ENCODE assay signal across 13 mouse cellular contexts in the genomic region with DNA sequence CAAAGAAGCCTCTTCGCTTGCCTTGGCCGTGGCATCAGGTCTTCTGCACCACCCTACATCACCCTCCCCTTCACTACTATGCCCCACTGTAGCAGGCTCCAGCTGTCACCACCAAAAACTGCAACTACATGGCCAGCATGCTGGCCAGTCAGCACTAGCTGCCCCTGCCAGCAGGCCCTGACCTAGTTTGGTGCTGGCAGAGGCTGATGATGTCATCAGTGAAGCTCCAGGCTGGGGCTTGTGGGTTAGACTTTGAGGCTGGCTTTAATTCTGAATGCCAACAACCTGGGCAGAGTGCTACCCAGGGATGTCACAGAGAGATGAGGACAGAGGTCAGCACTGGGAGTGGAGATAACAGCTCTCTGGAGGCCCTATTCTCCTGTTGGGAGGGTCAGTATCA. TPM values are rescaled to one million over a fixed set of nuclear protein-coding genes. Genes with fewer than 3 reads are reported as not detected.
DNase-seq lines count a peak whose midpoint lies in the region; ATAC-seq lines count a peak whose summit lies in the region.
"Had no signal": no experiment of that assay in that cellular context is flagged by ENCODE, and none has a peak within 500 bp of the region (broad histone marks: within the 10 kb centered on the region; RNA-seq: fewer than 3 reads in every experiment).

No protein-coding gene starts in this region.

- H3K9ac ChIP-seq in kidney, embryonic 15.5 days = no peak overlapping the region
- no peak overlapping the region for H3K9ac ChIP-seq in forebrain, embryonic 11.5 days (ENCODE audit: low read length)
- H3K9ac ChIP-seq: liver, embryonic 14.5 days; midbrain, embryonic 13.5 days; neural tube, embryonic 12.5 days had no signal

- peak overlapping the region; percentile 16 for H3K4me3 ChIP-seq in megakaryocyte, embryonic 14.5 days (replicated peaks)
- H3K4me3 ChIP-seq in kidney, embryonic 15.5 days (replicated peaks) = no peak overlapping the region
- H3K4me3 ChIP-seq in forebrain, embryonic 11.5 days (ENCODE audit: low read depth, low read length) = no peak overlapping the region
- H3K4me3 ChIP-seq: embryonic facial prominence, embryonic 10.5 days; midbrain, embryonic 13.5 days; neural tube, embryonic 12.5 days had no signal

- no peaks in the 10 kb centered on the region for H3K9me3 ChIP-seq in megakaryocyte, embryonic 14.5 days
- H3K9me3 ChIP-seq in kidney, embryonic 15.5 days (replicated peaks) = no peaks in the 10 kb centered on the region
- no peaks in the 10 kb centered on the region for H3K9me3 ChIP-seq in forebrain, embryonic 11.5 days (ENCODE audit: control insufficient read depth, low read length)
- H3K9me3 ChIP-seq: embryonic facial prominence, embryonic 10.5 days; midbrain, embryonic 13.5 days; neural tube, embryonic 12.5 days had no signal

- peaks cover 2% of the 10 kb centered on the region for H3K27me3 ChIP-seq in megakaryocyte, embryonic 14.5 days (replicated peaks)
- no peaks in the 10 kb centered on the region for H3K27me3 ChIP-seq in kidney, embryonic 15.5 days
- no peaks in the 10 kb centered on the region for H3K27me3 ChIP-seq in forebrain, embryonic 11.5 days (ENCODE audit: control insufficient read depth, insufficient read depth, low read length)
- H3K27me3 ChIP-seq: midbrain, embryonic 13.5 days; neural tube, embryonic 12.5 days had no signal

- 96% methylated on average over 2 of the region's 2 CpGs for WGBS in kidney, embryonic 15.5 days
- 84% methylated on average over 2 of the region's 2 CpGs for WGBS in forebrain, embryonic 11.5 days

- H3K4me1 ChIP-seq in megakaryocyte, embryonic 14.5 days = no peaks in the 10 kb centered on the region
- H3K4me1 ChIP-seq in kidney, embryonic 15.5 days = no peaks in the 10 kb centered on the region
- no peaks in the 10 kb centered on the region for H3K4me1 ChIP-seq in forebrain, embryonic 11.5 days (replicated peaks; ENCODE audit: control insufficient read depth, insufficient read depth, low read length)
- H3K4me1 ChIP-seq: neural tube, embryonic 12.5 days had no signal

- H3K36me3 ChIP-seq in megakaryocyte, embryonic 14.5 days (replicated peaks; ENCODE audit: low read length) = no peaks in the 10 kb centered on the region
- no peaks in the 10 kb centered on the region for H3K36me3 ChIP-seq in kidney, embryonic 15.5 days
- no peaks in the 10 kb centered on the region for H3K36me3 ChIP-seq in forebrain, embryonic 11.5 days (ENCODE audit: control insufficient read depth, insufficient read depth, low read length)
- H3K36me3 ChIP-seq: embryonic facial prominence, embryonic 10.5 days; midbrain, embryonic 13.5 days; neural tube, embryonic 12.5 days had no signal

- no peak overlapping the region for H3K4me2 ChIP-seq in kidney, embryonic 15.5 days
- no peak overlapping the region for H3K4me2 ChIP-seq in forebrain, embryonic 11.5 days (ENCODE audit: low read depth, low read length, severe bottlenecking)
- H3K4me2 ChIP-seq: midbrain, embryonic 13.5 days; neural tube, embryonic 12.5 days had no signal

- no peak overlapping the region for H3K27ac ChIP-seq in kidney, embryonic 15.5 days
- no peak overlapping the region for H3K27ac ChIP-seq in forebrain, embryonic 11.5 days (ENCODE audit: low read depth, low read length)
- H3K27ac ChIP-seq: embryonic facial prominence, embryonic 10.5 days; liver, embryonic 14.5 days; midbrain, embryonic 13.5 days; neural tube, embryonic 12.5 days had no signal

- ATAC-seq in cerebellum, adult (ENCODE audit: insufficient number of reproducible peaks, low FRiP score, low TSS enrichment) = peak; percentile 79
- no peak for ATAC-seq in megakaryocyte, adult 5-6 weeks (ENCODE audit: poor library complexity, severe bottlenecking)
- ATAC-seq in kidney, embryonic 15.5 days (replicated peaks; ENCODE audit: low FRiP score) = no peak
- no peak for ATAC-seq in forebrain, embryonic 11.5 days (replicated peaks; ENCODE audit: low FRiP score)
- ATAC-seq: midbrain, embryonic 13.5 days had no signal

- no peak for DNase-seq in cerebellum, postnatal 4 days (ENCODE audit: low spot score in 2 of 2)
- peak; percentile 68 for DNase-seq in cerebellum, adult 9-10 months
- DNase-seq in skeletal muscle tissue, adult 2 months (ENCODE audit: low read depth, low spot score) = peak; percentile 12
- DNase-seq in forebrain, embryonic 11.5 days (ENCODE audit: low spot score) = no peak
- DNase-seq: kidney, postnatal 4 days had no signal

RNA-seq across cellular contexts. Expression of gene Nectin1, which starts 35.1 kb away (rescaled TPM):
- polyA plus RNA-seq in megakaryocyte, embryonic 14.5 days (2012; ENCODE audit: insufficient read depth, low replicate concordance) = 1.3 and 2.1 TPM in 2 replicates
- 7.5 and 9.7 TPM in 2 replicates for total RNA-seq in megakaryocyte, adult 5-6 weeks (2015)
- 1.3 and 1.4 TPM in 2 replicates for total RNA-seq in megakaryocyte, adult 5-6 weeks (2017)
- 4.1 and 4.9 TPM in 2 replicates for polyA plus RNA-seq in kidney, embryonic 15.5 days (2015; fragmentation: Nextera tagmentation; extraction: Ambion mirVana)
- polyA plus RNA-seq in forebrain, embryonic 11.5 days (2014; fragmentation: Nextera tagmentation; extraction: Ambion mirVana) = 12.3 and 12.4 TPM in 2 replicates

Comparison
In these comparisons a context has a peak if more than half of its experiments do, and no peak if none do; other contexts are left out.
1. DNase-seq: peak in cerebellum, adult 9-10 months (single experiment) and skeletal muscle tissue, adult 2 months (single experiment); none in cerebellum, postnatal 4 days (0 of 2) and forebrain, embryonic 11.5 days (single experiment).